Mouse (Mus musculus) limb, embryonic 11.5 days (tissue): ENCODE measurements at regions not wholly inside any gene's neighbourhood (a gene's known extent, or its start where the extent isn't known, plus 50 kb on each side); places are given as distances from the start of the nearest gene placed in this dataset.

Source experiments
- ATAC-seq: fragments of 200-750 bp; cut with Nextera tagmentation; 2 replicates; pipeline ENCODE4 v1.8.0; 2017; ENCODE audit warnings: low read depth; ENCODE audit not compliant: insufficient number of reproducible peaks, low FRiP score, low TSS enrichment
- DNase-seq: peaks from one replicate; pipeline ENCODE4 v3.0.0-alpha.2; 2015; ENCODE audit warnings: low spot score
- H3K27ac ChIP-seq: fragments of 300-500 bp; sonication (generic); replicated peaks from 2 replicates; pipeline ENCODE4 v1.5.1; 2014; ENCODE audit warnings: low read depth, mild to moderate bottlenecking, low read length
- H3K27me3 ChIP-seq: fragments of 300-500 bp; sonication (generic); 2 replicates; pipeline ENCODE4 v1.6.1; 2014; ENCODE audit warnings: mild to moderate bottlenecking, low read length, mixed read lengths; ENCODE audit not compliant: control insufficient read depth, insufficient read depth
- H3K36me3 ChIP-seq: fragments of 300-500 bp; sonication (generic); 2 replicates; pipeline ENCODE4 v1.6.1; 2014; ENCODE audit warnings: mild to moderate bottlenecking, low read length, moderate library complexity, mixed read lengths; ENCODE audit not compliant: control insufficient read depth, insufficient read depth
- H3K4me1 ChIP-seq: fragments of 300-500 bp; sonication (generic); 2 replicates; pipeline ENCODE4 v1.6.1; 2014; ENCODE audit warnings: low read length, mixed read lengths; ENCODE audit not compliant: control insufficient read depth, insufficient read depth
- H3K4me2 ChIP-seq: fragments of 300-500 bp; sonication (generic); 2 replicates; pipeline ENCODE4 v1.6.1; 2014; ENCODE audit warnings: low read depth, mild to moderate bottlenecking, moderate library complexity; ENCODE audit not compliant: severe bottlenecking
- H3K4me3 ChIP-seq: fragments of 300-500 bp; sonication (generic); 2 replicates; pipeline ENCODE4 v1.5.1; 2014; ENCODE audit warnings: low read depth, low read length
- H3K9ac ChIP-seq: fragments of 300-500 bp; sonication (generic); 2 replicates; pipeline ENCODE4 v1.6.1; 2014; ENCODE audit warnings: mild to moderate bottlenecking, low read length
- H3K9me3 ChIP-seq: fragments of 300-500 bp; sonication (generic); 2 replicates; pipeline ENCODE4 v1.6.1; 2016; ENCODE audit warnings: low read length; ENCODE audit not compliant: control insufficient read depth
- WGBS: fragments of 180-500 bp; shearing (Covaris S2); extraction: QIAGEN DNeasy Blood & Tissue Kit; methylation state at CpG from one replicate; pipeline ENCODE4 v1.1.7; 2014; 5-methylcytosine and 5-hydroxymethylcytosine counted together

- Histone ChIP-seq H3K9ac (no peak overlapping the region), H3K4me2 (no peak overlapping the region), H3K4me3 (no peak overlapping the region), H3K4me1 (no peaks in the 10 kb centered on the region), H3K36me3 (no peaks in the 10 kb centered on the region), H3K9me3 (no peaks in the 10 kb centered on the region), H3K27ac (no peak overlapping the region), H3K27me3 (no peaks in the 10 kb centered on the region)
- no peak for ATAC-seq
- no peak for DNase-seq
- WGBS, result 73% methylated on average over 6 of the region's 6 CpGs
Observed at GRCm38 (mm10) chr17:64950802-64951624, 115.1 kb upstream of the 4930583I09Rik start.

GRCm38 (mm10) chr17:64943213-64943612, 107.3 kb upstream of the 4930583I09Rik start:
- no peak overlapping the region for H3K4me3 ChIP-seq
- no peak for DNase-seq
- no peak overlapping the region for H3K9ac ChIP-seq
- no peak overlapping the region for H3K27ac ChIP-seq
- H3K4me2 ChIP-seq, result no peak overlapping the region
- no peaks in the 10 kb centered on the region for H3K4me1 ChIP-seq
- no peak for ATAC-seq
- H3K27me3 ChIP-seq, result no peaks in the 10 kb centered on the region
- no peaks in the 10 kb centered on the region for H3K9me3 ChIP-seq
- H3K36me3 ChIP-seq, result no peaks in the 10 kb centered on the region
- WGBS, result 50% methylated on average over 2 of the region's 2 CpGs

GRCm38 (mm10) chr17:64941555-64941954, 105.7 kb upstream of the 4930583I09Rik start:
- DNase-seq (no peak), ATAC-seq (no peak)
- Histone ChIP-seq H3K27ac (no peak overlapping the region), H3K4me1 (0 out of 2 replicates have a peak, but pooled peaks cover 2% of the 10 kb centered on the region), H3K9me3 (no peaks in the 10 kb centered on the region), H3K4me3 (no peak overlapping the region), H3K36me3 (no peaks in the 10 kb centered on the region), H3K9ac (no peak overlapping the region), H3K27me3 (no peaks in the 10 kb centered on the region), H3K4me2 (no peak overlapping the region)
- WGBS, result 95% methylated on average over 6 of the region's 6 CpGs

- H3K4me1 ChIP-seq, result 0 out of 2 replicates have a peak, but pooled peaks cover 2% of the 10 kb centered on the region
- WGBS, result 54% methylated on average over 4 of the region's 4 CpGs
- H3K27ac ChIP-seq, result no peak overlapping the region
- no peak for DNase-seq
- H3K9ac ChIP-seq, result no peak overlapping the region
- H3K4me2 ChIP-seq, result no peak overlapping the region
- H3K9me3 ChIP-seq, result no peaks in the 10 kb centered on the region
- no peak for ATAC-seq
- H3K4me3 ChIP-seq, result no peak overlapping the region
- no peaks in the 10 kb centered on the region for H3K36me3 ChIP-seq
- no peaks in the 10 kb centered on the region for H3K27me3 ChIP-seq
Observed at GRCm38 (mm10) chr17:64935683-64936082, 99.8 kb upstream of the 4930583I09Rik start.

DNA sequence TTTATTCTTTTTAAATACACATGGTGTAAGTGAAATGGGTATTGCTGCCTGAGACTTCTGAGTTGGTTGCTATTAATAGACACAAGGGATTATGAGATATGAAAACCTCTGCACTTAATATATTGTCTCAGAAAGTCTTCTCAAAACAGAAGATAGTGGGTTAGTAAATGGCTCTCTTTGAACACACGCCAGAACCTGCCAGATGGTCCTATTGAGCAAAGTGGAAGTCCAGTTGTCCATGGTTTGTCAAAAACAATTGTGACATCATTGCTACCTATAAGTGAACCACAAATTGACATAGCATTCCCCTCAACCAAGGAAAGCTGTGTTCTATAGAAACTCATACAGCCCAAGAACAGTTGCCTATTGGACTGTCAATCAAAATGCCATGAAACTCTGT, 98.5 kb upstream of the 4930583I09Rik start:
- no peaks in the 10 kb centered on the region for H3K36me3 ChIP-seq
- H3K27me3 ChIP-seq, result no peaks in the 10 kb centered on the region
- no peaks in the 10 kb centered on the region for H3K9me3 ChIP-seq
- no peak overlapping the region for H3K4me2 ChIP-seq
- ATAC-seq (no peak), DNase-seq (no peak)
- no peak overlapping the region for H3K4me3 ChIP-seq
- no peak overlapping the region for H3K27ac ChIP-seq
- 87% methylated on average over 1 of the region's 1 CpGs for WGBS
- H3K9ac ChIP-seq, result no peak overlapping the region
- H3K4me1 ChIP-seq, result 0 out of 2 replicates have a peak, but pooled peaks cover 2% of the 10 kb centered on the region

GRCm38 (mm10) chr17:64930816-64931428, 95.1 kb upstream of the 4930583I09Rik start:
- ATAC-seq, result no peak
- DNase-seq, result no peak

DNA sequence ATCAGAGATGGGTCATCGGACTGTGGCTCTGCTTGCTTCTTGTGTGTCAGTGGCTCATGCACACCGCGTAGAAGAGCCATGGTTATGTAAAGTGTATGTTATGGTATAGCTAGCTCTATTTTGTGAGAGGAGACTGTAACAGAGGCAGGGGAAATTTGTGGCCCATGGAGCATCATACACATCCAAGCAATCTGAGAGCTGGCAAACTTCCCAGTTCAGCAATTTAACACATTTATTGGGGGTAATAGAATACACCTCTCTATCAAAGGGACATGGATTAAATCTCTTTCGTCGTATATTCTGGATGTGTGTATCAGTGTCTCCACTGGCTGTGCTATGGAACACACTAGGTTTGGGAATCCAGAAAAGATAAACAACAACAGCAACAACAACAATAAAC, 87.9 kb upstream of the 4930583I09Rik start:
- Histone ChIP-seq H3K4me3 (no peak overlapping the region), H3K36me3 (no peaks in the 10 kb centered on the region), H3K27me3 (no peaks in the 10 kb centered on the region), H3K9me3 (no peaks in the 10 kb centered on the region), H3K4me2 (no peak overlapping the region), H3K4me1 (no peaks in the 10 kb centered on the region), H3K9ac (no peak overlapping the region), H3K27ac (no peak overlapping the region)
- DNase-seq, result no peak
- no peak for ATAC-seq
- WGBS, result 88% methylated on average over 5 of the region's 5 CpGs

More at GRCm38 (mm10) chr17:64930816-64931428, 95.1 kb upstream of the 4930583I09Rik start:
- Histone ChIP-seq H3K27ac (no peak overlapping the region), H3K27me3 (no peaks in the 10 kb centered on the region), H3K4me3 (no peak overlapping the region), H3K9me3 (no peaks in the 10 kb centered on the region), H3K4me1 (no peaks in the 10 kb centered on the region), H3K36me3 (no peaks in the 10 kb centered on the region), H3K4me2 (no peak overlapping the region), H3K9ac (no peak overlapping the region)
- 61% methylated on average over 7 of the region's 7 CpGs for WGBS

- Histone ChIP-seq H3K36me3 (no peaks in the 10 kb centered on the region), H3K9me3 (no peaks in the 10 kb centered on the region), H3K27me3 (no peaks in the 10 kb centered on the region), H3K4me1 (no peaks in the 10 kb centered on the region), H3K4me3 (no peak overlapping the region), H3K4me2 (no peak overlapping the region), H3K27ac (no peak overlapping the region), H3K9ac (no peak overlapping the region)
- ATAC-seq, result no peak
- 88% methylated on average over 4 of the region's 4 CpGs for WGBS
- no peak for DNase-seq
Observed at GRCm38 (mm10) chr17:64922235-64922634, 86.4 kb upstream of the 4930583I09Rik start.
